Mouse (Mus musculus) T-helper 2 cell (primary cell): ENCODE data around the gene A430089I19Rik.
"Not testable (repeated sequence)": the region's sequence is repeated elsewhere in the genome, so short reads cannot be mapped to it uniquely, and the experiment has no call there.

ENCODE experiments used
- in situ Hi-C: fragments of 300-600 bp; cut with MboI, MseI; formaldehyde crosslinking; loops from one replicate; pipeline ENCODE4 v1.15.1; 2025; ENCODE audit warnings: high pct_unique_total_duplicates

A430089I19Rik gene

GRCm38 (mm10) chr5:94306696-94307095 is at the start of gene A430089I19Rik:
Gene A430089I19Rik (minus strand): TSS chr5:94306796.
- in situ Hi-C loops, result not testable (repeated sequence)

- in situ Hi-C loops, result loop anchor here (25.0 kb wide), 1 partner anchor 648 kb away; the partner anchor contains the start of gene Gm6367
Measured at GRCm38 (mm10) chr5:94339449-94339848, 32.9 kb upstream of the A430089I19Rik start, which contains the start of gene AA792892. Gene AA792892 (plus strand): TSS chr5:94339749.

GRCm38 (mm10) chr5:94314135-94314534 is 7.5 kb upstream of the A430089I19Rik start, which contains the start of gene Gm6502:
Gene Gm6502 (plus strand): TSS chr5:94314435.
- in situ Hi-C loops, result not testable (repeated sequence)
